Mouse (Mus musculus) CH12.LX (cell line): ENCODE results near the gene Tmem50b. TPM values are rescaled to one million over a fixed set of nuclear protein-coding genes. Genes with fewer than 3 reads are reported as not detected.

Source experiments
- DNase-seq: peaks from one replicate; pipeline ENCODE4 v3.0.0-alpha.2; 2013; ENCODE audit errors: extremely low read depth
- H3K27ac ChIP-seq: 2 replicates; pipeline ENCODE4 v1.5.1; 2012; ENCODE audit warnings: low read depth, mild to moderate bottlenecking, control low read depth, moderate library complexity; ENCODE audit not compliant: insufficient read depth
- H3K27me3 ChIP-seq: replicated peaks from 2 replicates; pipeline ENCODE3; 2012; ENCODE audit warnings: inconsistent platforms
- H3K36me3 ChIP-seq, 2 experiments: replicated peaks in 1 of 2; 2 replicates each; pipeline versions ENCODE3 to v1.6.1; 2012; ENCODE audit warnings: inconsistent platforms in 1 of 2, low read length in 1 of 2, mild to moderate bottlenecking in 1 of 2, mixed read lengths in 1 of 2, moderate library complexity in 1 of 2; ENCODE audit not compliant: control insufficient read depth in 1 of 2, insufficient read depth in 1 of 2
- H3K4me1 ChIP-seq, 2 experiments: 2 replicates each; pipeline ENCODE4 v1.6.1; 2012; ENCODE audit warnings: inconsistent platforms in 1 of 2, moderate library complexity in 1 of 2; ENCODE audit not compliant: insufficient read depth in 2 of 2, control insufficient read depth in 1 of 2
- H3K4me2 ChIP-seq: 2 replicates; pipeline ENCODE4 v1.6.1; 2012; ENCODE audit warnings: low read depth, mild to moderate bottlenecking, control low read depth; ENCODE audit not compliant: poor library complexity, insufficient read depth, severe bottlenecking
- H3K4me3 ChIP-seq, 3 experiments: fragments of 150-350 bp in 1 of 3; sonication (generic) in 1 of 3; replicated peaks in 1 of 3; 2 replicates each; pipeline versions ENCODE3 to v1.5.1; 2011 to 2012; ENCODE audit warnings: low read depth in 2 of 3, low read length in 2 of 3, mild to moderate bottlenecking in 2 of 3, moderate library complexity in 2 of 3, control low read depth in 1 of 3, improper control_type of control experiment in 1 of 3, inconsistent platforms in 1 of 3, mixed read lengths in 1 of 3; ENCODE audit not compliant: poor library complexity in 1 of 3
- H3K79me2 ChIP-seq: replicated peaks from 2 replicates; pipeline ENCODE4 v1.6.1; 2012; ENCODE audit warnings: mild to moderate bottlenecking, moderate library complexity; ENCODE audit not compliant: control insufficient read depth, poor library complexity, insufficient read depth, severe bottlenecking; ENCODE audit errors: extremely low read depth
- H3K9ac ChIP-seq: 2 replicates; pipeline ENCODE4 v1.6.1; 2012; ENCODE audit warnings: low read depth, mild to moderate bottlenecking, control low read depth, moderate library complexity; ENCODE audit not compliant: insufficient read depth
- H3K9me3 ChIP-seq: replicated peaks from 2 replicates; pipeline ENCODE3; 2012; ENCODE audit warnings: low read length, inconsistent platforms, mixed read lengths
- BHLHE40 ChIP-seq: IDR thresholded peaks from 2 replicates; pipeline ENCODE4 v1.6.1; 2011; ENCODE audit warnings: mild to moderate bottlenecking, low read depth, low read length, improper control_type of control experiment
- CHD1 ChIP-seq: IDR thresholded peaks from 2 replicates; pipeline ENCODE4 v1.6.1; 2012; ENCODE audit warnings: low read depth, low read length, improper control_type of control experiment, inconsistent platforms
- CHD2 ChIP-seq: IDR thresholded peaks from 2 replicates; pipeline ENCODE4 v1.6.1; 2011; ENCODE audit warnings: low read length, improper control_type of control experiment
- E2F4 ChIP-seq: IDR thresholded peaks from 2 replicates; pipeline ENCODE4 v1.6.1; 2011; ENCODE audit warnings: low read depth, low read length, improper control_type of control experiment; ENCODE audit not compliant: insufficient replicate concordance
- EP300 ChIP-seq: IDR thresholded peaks from 2 replicates; pipeline ENCODE4 v1.6.1; 2011; ENCODE audit warnings: low read length, improper control_type of control experiment
- ETS1 ChIP-seq: conservative IDR thresholded peaks from 2 replicates; pipeline ENCODE4 v1.6.1; 2012; ENCODE audit warnings: low read depth, mild to moderate bottlenecking, inconsistent platforms, low read length, improper control_type of control experiment, moderate library complexity
- GABPA ChIP-seq: IDR thresholded peaks from 2 replicates; pipeline ENCODE4 v1.6.1; 2012; ENCODE audit warnings: low read depth, low read length, improper control_type of control experiment, inconsistent platforms; ENCODE audit not compliant: insufficient replicate concordance
- JUN ChIP-seq: IDR thresholded peaks from 2 replicates; pipeline ENCODE4 v1.6.1; 2011; ENCODE audit warnings: low read depth, mild to moderate bottlenecking, low read length, improper control_type of control experiment, moderate library complexity; ENCODE audit not compliant: insufficient read depth
- KAT2A ChIP-seq: IDR thresholded peaks from 2 replicates; pipeline ENCODE4 v1.6.1; 2012; ENCODE audit warnings: low read length, improper control_type of control experiment, inconsistent platforms; ENCODE audit not compliant: insufficient replicate concordance
- MAFK ChIP-seq: IDR thresholded peaks from 2 replicates; pipeline ENCODE4 v1.6.1; 2011; ENCODE audit warnings: low read length, improper control_type of control experiment; ENCODE audit not compliant: insufficient replicate concordance
- MAZ ChIP-seq: IDR thresholded peaks from 2 replicates; pipeline ENCODE4 v1.6.1; 2012; ENCODE audit warnings: low read depth, mild to moderate bottlenecking, inconsistent platforms, low read length, improper control_type of control experiment, moderate library complexity
- NELFE ChIP-seq: IDR thresholded peaks from 2 replicates; pipeline ENCODE4 v1.6.1; 2011; ENCODE audit warnings: low read depth, low read length, improper control_type of control experiment
- NRF1 ChIP-seq: IDR thresholded peaks from 2 replicates; pipeline ENCODE4 v1.6.1; 2014; ENCODE audit warnings: low read depth, mild to moderate bottlenecking, inconsistent platforms, low read length, improper control_type of control experiment, moderate library complexity
- POLR2A ChIP-seq: IDR thresholded peaks from 2 replicates; pipeline ENCODE4 v1.6.1; 2011; ENCODE audit warnings: low read depth, mild to moderate bottlenecking, improper control_type of control experiment, low read length
- RAD21 ChIP-seq: IDR thresholded peaks from 2 replicates; pipeline ENCODE4 v1.6.1; 2011; ENCODE audit warnings: low read depth, mild to moderate bottlenecking, low read length, improper control_type of control experiment, moderate library complexity
- TBP ChIP-seq: conservative IDR thresholded peaks from 2 replicates; pipeline ENCODE4 v1.6.1; 2011; ENCODE audit warnings: low read depth, low read length, improper control_type of control experiment
- TCF12 ChIP-seq: IDR thresholded peaks from 2 replicates; pipeline ENCODE4 v1.6.1; 2014; ENCODE audit warnings: low read depth, mild to moderate bottlenecking, inconsistent platforms, low read length, improper control_type of control experiment
- USF2 ChIP-seq: conservative IDR thresholded peaks from 2 replicates; pipeline ENCODE4 v1.6.1; 2011; ENCODE audit warnings: low read depth, low read length, improper control_type of control experiment
- ZC3H11A ChIP-seq: IDR thresholded peaks from 2 replicates; pipeline ENCODE4 v1.6.1; 2012; ENCODE audit warnings: low read depth, mild to moderate bottlenecking, inconsistent platforms, low read length, improper control_type of control experiment
- ZMIZ1 ChIP-seq: IDR thresholded peaks from 2 replicates; pipeline ENCODE4 v1.6.1; 2012; ENCODE audit warnings: low read depth, mild to moderate bottlenecking, inconsistent platforms, low read length, improper control_type of control experiment
- dilution Hi-C: fragments of 300-500 bp; cut with MboI; formaldehyde crosslinking; loops from 2 replicates; pipeline ENCODE4 v1.14.3; 2020; ENCODE audit warnings: low sequenced_read_pairs; ENCODE audit not compliant: extremely low pct_unique_long_range_greater_than_20kb, extremely low pct_ligation_motif_present
- in situ Hi-C: fragments of 300-500 bp; cut with MboI; formaldehyde crosslinking; loops from 3 replicates; pipeline ENCODE4 v1.14.3; 2019; ENCODE audit warnings: low sequenced_read_pairs, low pct_ligation_motif_present, low pct_unique_long_range_greater_than_20kb, mixed read lengths
- polyA plus RNA-seq: library from polyadenylated mRNA; unstranded; fragments of >175 nt; gene quantifications from 2 replicates; pipeline ENCODE4 v1.2.1, GENCODE M21; 2012; ENCODE audit warnings: low read depth; ENCODE audit not compliant: insufficient read length
- total RNA-seq, 2 experiments: library from RNA; depleted of rRNA; stranded (reverse); fragments of 300-350 nt in 1 of 2; fragments of >200 nt in 1 of 2; gene quantifications; 2 replicates each; pipeline ENCODE4 v1.2.3; 2012 to 2014

Tmem50b gene
- total and polyA plus RNA-seq, 3 experiments = 6.1 to 15.9 (median 12.7) TPM

- H3K36me3 ChIP-seq = peaks cover 72 to 94% of the 10 kb centered on the region in 2 experiments
- no peak for TF ChIP-seq TCF12
- no peak for TF ChIP-seq CHD1
- TF ChIP-seq ZC3H11A = no peak
- TF ChIP-seq CHD2 = no peak
- TF ChIP-seq MAZ = no peak
- TF ChIP-seq JUN = no peak
- TF ChIP-seq RAD21 = no peak
- TF ChIP-seq GABPA = no peak
- TF ChIP-seq NRF1 = no peak
- H3K79me2 ChIP-seq = peaks cover 44% of the 10 kb centered on the region
- DNase-seq = no peak
- H3K9ac ChIP-seq = no peak overlapping the region
- no peak overlapping the region for H3K4me2 ChIP-seq
- H3K4me1 ChIP-seq = peaks cover 0 to 19% of the 10 kb centered on the region in 2 experiments; a peak in 2 of 4 replicates
- H3K4me3 ChIP-seq = no peak overlapping the region
- in situ Hi-C loops (no loop called here), dilution Hi-C loops (no loop called here)
- no peaks in the 10 kb centered on the region for H3K9me3 ChIP-seq
- H3K27ac ChIP-seq = no peak overlapping the region
- H3K27me3 ChIP-seq = no peaks in the 10 kb centered on the region
Observed at GRCm38 (mm10) chr16:91639636-91640035, 42.0 kb upstream of the Tmem50b start.

DNA sequence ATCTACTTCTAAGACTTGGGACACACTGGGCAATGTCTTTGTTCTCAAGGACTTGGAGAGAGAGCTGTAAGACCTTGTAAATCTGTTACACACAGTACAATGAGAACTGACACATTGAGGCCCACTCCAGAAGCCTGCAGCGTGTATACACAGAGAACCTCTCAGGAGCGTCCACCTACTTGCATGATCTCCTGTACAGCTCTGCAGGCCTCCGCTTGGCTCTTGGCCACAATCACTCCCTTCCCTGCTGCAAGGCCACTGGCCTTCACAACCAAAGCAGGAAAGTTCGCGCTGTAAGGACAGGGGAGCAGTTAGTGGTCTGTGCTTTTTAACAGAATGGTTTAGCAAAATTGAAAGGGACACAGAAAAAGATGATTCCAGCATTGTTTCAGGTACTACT, 41.6 kb upstream of the Tmem50b start:
- H3K4me3 ChIP-seq = no peak overlapping the region
- H3K9me3 ChIP-seq = no peaks in the 10 kb centered on the region
- H3K4me1 ChIP-seq = peaks cover 0 to 14% of the 10 kb centered on the region in 2 experiments; a peak in 2 of 4 replicates
- dilution Hi-C loops (no loop called here), in situ Hi-C loops (no loop called here)
- no peak overlapping the region for H3K27ac ChIP-seq
- H3K27me3 ChIP-seq = no peaks in the 10 kb centered on the region
- H3K9ac ChIP-seq = no peak overlapping the region
- H3K79me2 ChIP-seq = peaks cover 39% of the 10 kb centered on the region
- TF ChIP-seq POLR2A = 0 out of 2 replicates have a peak, but pooled peaks have one; percentile 20
- TF ChIP-seq ZMIZ1 = no peak
- H3K4me2 ChIP-seq = no peak overlapping the region
- DNase-seq = no peak
- H3K36me3 ChIP-seq = peaks cover 76 to 90% of the 10 kb centered on the region in 2 experiments

GRCm38 (mm10) chr16:91633641-91634040, 36.0 kb upstream of the Tmem50b start:
- Histone ChIP-seq H3K36me3 (peaks cover 86 to 92% of the 10 kb centered on the region in 2 experiments), H3K9me3 (no peaks in the 10 kb centered on the region), H3K79me2 (peaks cover 3% of the 10 kb centered on the region; the same call in 1 of the 2 replicates), H3K27ac (no peak overlapping the region), H3K27me3 (no peaks in the 10 kb centered on the region), H3K4me3 (no peak overlapping the region), H3K4me1 (no peaks in the 10 kb centered on the region), H3K9ac (no peak overlapping the region), H3K4me2 (no peak overlapping the region)
- no peak for TF ChIP-seq TBP
- no peak for TF ChIP-seq MAFK
- TF ChIP-seq E2F4 = no peak
- TF ChIP-seq CHD1 = no peak
- TF ChIP-seq CHD2 = no peak
- TF ChIP-seq NELFE = no peak
- no peak for TF ChIP-seq ETS1
- TF ChIP-seq USF2 = no peak
- no peak for TF ChIP-seq KAT2A
- TF ChIP-seq EP300 = no peak
- no peak for TF ChIP-seq BHLHE40
- dilution Hi-C loops = no loop called here
- in situ Hi-C loops = no loop called here
- no peak for DNase-seq
